Mouse (Mus musculus): Measurements from ENCODE around the gene Ethe1. TPM values are rescaled to one million over a fixed set of nuclear protein-coding genes. Genes with fewer than 3 reads are reported as not detected.

Gene Ethe1
- polyA plus RNA-seq, 1 experiment, result 19.4 TPM

GRCm38 (mm10) chr7:24619671-24620397, 32.5 kb downstream of the Ethe1 start:
- H3K4me3 ChIP-seq (ENCODE audit: insufficient read depth, low read length), result no peak overlapping the region
- H3K4me1 ChIP-seq (ENCODE audit: control insufficient read depth, insufficient read depth, low read length), result no peaks in the 10 kb centered on the region
- H3K27ac ChIP-seq (ENCODE audit: insufficient read depth, low read length), result no peak overlapping the region
- TF ChIP-seq POLR2A (IDR thresholded peaks at IDR 0.05; ENCODE audit: extremely low read depth, insufficient read depth, low read length) (no peak), CTCF (IDR thresholded peaks at IDR 0.05; ENCODE audit: extremely low read depth, insufficient read depth, low read length) (no peak)

- TF ChIP-seq POLR2A (IDR thresholded peaks at IDR 0.05; ENCODE audit: extremely low read depth, insufficient read depth, low read length) (no peak), CTCF (IDR thresholded peaks at IDR 0.05; ENCODE audit: extremely low read depth, insufficient read depth, low read length) (no peak)
These were observed 33.9 kb downstream of the Ethe1 start for GRCm38 (mm10) chr7:24621193-24621592.

GRCm38 (mm10) chr7:24622967-24623366, 35.6 kb downstream of the Ethe1 start:
- no peak overlapping the region for H3K27ac ChIP-seq (ENCODE audit: insufficient read depth, low read length)
- TF ChIP-seq POLR2A (IDR thresholded peaks at IDR 0.05; ENCODE audit: extremely low read depth, insufficient read depth, low read length), result no peak
- no peak for TF ChIP-seq CTCF (IDR thresholded peaks at IDR 0.05; ENCODE audit: extremely low read depth, insufficient read depth, low read length)
- H3K4me3 ChIP-seq (ENCODE audit: insufficient read depth, low read length), result no peak overlapping the region
- no peaks in the 10 kb centered on the region for H3K4me1 ChIP-seq (ENCODE audit: control insufficient read depth, insufficient read depth, low read length)

More at GRCm38 (mm10) chr7:24621193-24621592, 33.9 kb downstream of the Ethe1 start:
- H3K4me1 ChIP-seq (ENCODE audit: control insufficient read depth, insufficient read depth, low read length), result no peaks in the 10 kb centered on the region
- H3K4me3 ChIP-seq (ENCODE audit: insufficient read depth, low read length), result no peak overlapping the region
- H3K27ac ChIP-seq (ENCODE audit: insufficient read depth, low read length), result no peak overlapping the region

GRCm38 (mm10) chr7:24628685-24629610, 41.6 kb downstream of the Ethe1 start:
- no peak for TF ChIP-seq POLR2A (IDR thresholded peaks at IDR 0.05; ENCODE audit: extremely low read depth, insufficient read depth, low read length)
- no peak for TF ChIP-seq CTCF (IDR thresholded peaks at IDR 0.05; ENCODE audit: extremely low read depth, insufficient read depth, low read length)
- Histone ChIP-seq H3K4me3 (ENCODE audit: insufficient read depth, low read length) (no peak overlapping the region), H3K27ac (ENCODE audit: insufficient read depth, low read length) (no peak overlapping the region), H3K4me1 (ENCODE audit: control insufficient read depth, insufficient read depth, low read length) (no peaks in the 10 kb centered on the region)

GRCm38 (mm10) chr7:24629672-24630071, 42.3 kb downstream of the Ethe1 start:
- TF ChIP-seq POLR2A (IDR thresholded peaks at IDR 0.05; ENCODE audit: extremely low read depth, insufficient read depth, low read length) (no peak), CTCF (IDR thresholded peaks at IDR 0.05; ENCODE audit: extremely low read depth, insufficient read depth, low read length) (no peak)

GRCm38 (mm10) chr7:24630116-24630880, 43.0 kb downstream of the Ethe1 start:
- Histone ChIP-seq H3K27ac (ENCODE audit: insufficient read depth, low read length) (no peak overlapping the region), H3K4me1 (ENCODE audit: control insufficient read depth, insufficient read depth, low read length) (no peaks in the 10 kb centered on the region), H3K4me3 (ENCODE audit: insufficient read depth, low read length) (no peak overlapping the region)
- TF ChIP-seq CTCF (IDR thresholded peaks at IDR 0.05; ENCODE audit: extremely low read depth, insufficient read depth, low read length), result no peak
- TF ChIP-seq POLR2A (IDR thresholded peaks at IDR 0.05; ENCODE audit: extremely low read depth, insufficient read depth, low read length), result no peak

More at GRCm38 (mm10) chr7:24629672-24630071, 42.3 kb downstream of the Ethe1 start:
- no peak overlapping the region for H3K4me3 ChIP-seq (ENCODE audit: insufficient read depth, low read length)
- H3K4me1 ChIP-seq (ENCODE audit: control insufficient read depth, insufficient read depth, low read length), result no peaks in the 10 kb centered on the region
- no peak overlapping the region for H3K27ac ChIP-seq (ENCODE audit: insufficient read depth, low read length)

GRCm38 (mm10) chr7:24636264-24636663, 48.9 kb downstream of the Ethe1 start, which contains the start of gene Lypd3:
Gene Lypd3 (plus strand): TSS chr7:24636550.
- TF ChIP-seq POLR2A (IDR thresholded peaks at IDR 0.05; ENCODE audit: extremely low read depth, insufficient read depth, low read length) (no peak), CTCF (IDR thresholded peaks at IDR 0.05; ENCODE audit: extremely low read depth, insufficient read depth, low read length) (no peak)
- Histone ChIP-seq H3K27ac (ENCODE audit: insufficient read depth, low read length) (no peak within 1 kb of the TSS), H3K4me1 (ENCODE audit: control insufficient read depth, insufficient read depth, low read length) (no peaks in the 10 kb centered on the region), H3K4me3 (ENCODE audit: insufficient read depth, low read length) (no peak within 1 kb of the TSS)

- H3K27ac ChIP-seq (ENCODE audit: insufficient read depth, low read length), result no peak overlapping the region
- TF ChIP-seq CTCF (IDR thresholded peaks at IDR 0.05; ENCODE audit: extremely low read depth, insufficient read depth, low read length), result no peak
- TF ChIP-seq POLR2A (IDR thresholded peaks at IDR 0.05; ENCODE audit: extremely low read depth, insufficient read depth, low read length), result no peak
- no peaks in the 10 kb centered on the region for H3K4me1 ChIP-seq (ENCODE audit: control insufficient read depth, insufficient read depth, low read length)
- no peak overlapping the region for H3K4me3 ChIP-seq (ENCODE audit: insufficient read depth, low read length)
These were observed 49.7 kb downstream of the Ethe1 start for GRCm38 (mm10) chr7:24637046-24637445.

Data from cortical plate, adult 2 months (tissue).